Mouse (Mus musculus) forebrain, embryonic 15.5 days (tissue): ENCODE data around the gene Pdcd2l. TPM values are rescaled to one million over a fixed set of nuclear protein-coding genes. Genes with fewer than 3 reads are reported as not detected.

Experiments
- ATAC-seq: fragments of 200-750 bp; cut with Nextera tagmentation; replicated peaks from 2 replicates; pipeline ENCODE4 v1.8.0; 2017; ENCODE audit warnings: mild to moderate bottlenecking, moderate TSS enrichment, moderate library complexity
- H3K27ac ChIP-seq: fragments of 300-500 bp; sonication (generic); replicated peaks from 2 replicates; pipeline ENCODE4 v1.5.1; 2015; ENCODE audit warnings: mild to moderate bottlenecking, inconsistent platforms
- H3K27me3 ChIP-seq: fragments of 300-500 bp; sonication (generic); 2 replicates; pipeline ENCODE4 v1.6.1; 2015; ENCODE audit warnings: inconsistent platforms
- H3K36me3 ChIP-seq: fragments of 300-500 bp; sonication (generic); 2 replicates; pipeline ENCODE4 v1.6.1; 2015; ENCODE audit warnings: mild to moderate bottlenecking, inconsistent platforms
- H3K4me1 ChIP-seq: fragments of 300-500 bp; sonication (generic); 2 replicates; pipeline ENCODE4 v1.6.1; 2015; ENCODE audit warnings: inconsistent platforms
- H3K4me2 ChIP-seq: fragments of 300-500 bp; sonication (generic); replicated peaks from 2 replicates; pipeline ENCODE4 v1.6.1; 2015; ENCODE audit warnings: mild to moderate bottlenecking, inconsistent platforms
- H3K4me3 ChIP-seq: fragments of 300-500 bp; sonication (generic); 2 replicates; pipeline ENCODE4 v1.5.1; 2015; ENCODE audit warnings: mild to moderate bottlenecking, inconsistent platforms
- H3K9ac ChIP-seq: fragments of 300-500 bp; sonication (generic); replicated peaks from 2 replicates; pipeline ENCODE4 v1.6.1; 2015; ENCODE audit warnings: mild to moderate bottlenecking, inconsistent platforms
- H3K9me3 ChIP-seq: fragments of 300-500 bp; sonication (generic); 2 replicates; pipeline ENCODE4 v1.6.1; 2016; ENCODE audit warnings: inconsistent platforms
- WGBS: fragments of 180-500 bp; shearing (Covaris S2); methylation state at CpG from one replicate; pipeline ENCODE4 v1.1.7; 2015; ENCODE audit warnings: mixed read lengths; 5-methylcytosine and 5-hydroxymethylcytosine counted together
- polyA plus RNA-seq: library from polyadenylated mRNA; unstranded; fragments of >200 nt; fragmentation: Nextera tagmentation; extraction: Ambion mirVana; gene quantifications from 2 replicates; pipeline ENCODE4 v1.2.1, GENCODE M21; 2015

Gene Pdcd2l
- polyA plus RNA-seq, 1 experiment from 2014 or later, result 78.1 TPM

- peak overlapping the region; percentile 88 for H3K27ac ChIP-seq
- peak overlapping the region; percentile 61 for H3K4me2 ChIP-seq
- peak overlapping the region; percentile 88 for H3K4me3 ChIP-seq
- H3K9me3 ChIP-seq, result no peaks in the 10 kb centered on the region
- 9% methylated on average over 30 of the region's 30 CpGs for WGBS
- peak overlapping the region; percentile 98 for H3K9ac ChIP-seq
- peaks cover 14% of the 10 kb centered on the region for H3K4me1 ChIP-seq
- ATAC-seq, result peak; percentile 96
- no peaks in the 10 kb centered on the region for H3K27me3 ChIP-seq
- H3K36me3 ChIP-seq, result peaks cover 15% of the 10 kb centered on the region
Measured at GRCm38 (mm10) chr7:34168470-34169251, 27.8 kb downstream of the Pdcd2l start.

DNA sequence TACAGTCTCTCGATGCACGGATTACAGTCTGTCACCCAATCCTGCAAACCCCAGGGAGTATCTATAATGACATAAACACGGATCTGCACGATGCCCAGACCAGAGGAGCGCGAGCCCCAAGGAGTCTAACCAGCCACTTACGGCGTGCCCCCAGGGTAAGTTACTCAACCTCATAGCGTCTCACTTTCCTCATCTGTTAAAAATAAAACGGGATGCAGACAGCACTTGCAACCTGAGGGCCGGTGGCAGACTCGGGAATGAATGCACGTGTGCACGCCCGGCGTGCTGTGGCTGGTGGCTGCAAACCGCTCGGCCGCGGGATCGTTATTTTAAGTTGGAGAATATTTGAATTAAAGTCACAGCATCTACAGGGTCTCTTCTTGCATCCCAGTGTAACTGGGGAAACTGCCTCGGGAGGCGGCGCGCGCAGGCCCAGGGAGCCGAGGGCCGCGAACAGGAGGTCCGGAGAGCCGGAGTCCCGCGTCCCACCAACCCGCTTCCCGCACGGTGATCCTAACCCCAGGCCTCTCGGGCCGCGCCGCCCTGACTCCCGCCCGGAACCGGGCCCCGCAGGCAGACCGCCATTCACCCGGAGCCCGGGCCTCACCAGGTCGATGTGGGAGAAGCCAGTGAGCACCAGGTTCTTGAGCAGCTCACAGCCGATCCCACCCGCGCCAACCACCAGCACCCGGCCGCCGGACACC, 28.5 kb downstream of the Pdcd2l start:
- Histone ChIP-seq H3K27ac (peak overlapping the region; percentile 88), H3K9ac (peak overlapping the region; percentile 98), H3K4me3 (peak overlapping the region; percentile 88), H3K36me3 (peaks cover 23% of the 10 kb centered on the region), H3K9me3 (no peaks in the 10 kb centered on the region), H3K4me2 (peak overlapping the region; percentile 61), H3K4me1 (peaks cover 14% of the 10 kb centered on the region), H3K27me3 (no peaks in the 10 kb centered on the region)
- peak; percentile 86 for ATAC-seq
- WGBS, result under 1% methylated on average over 54 of the region's 54 CpGs

DNA sequence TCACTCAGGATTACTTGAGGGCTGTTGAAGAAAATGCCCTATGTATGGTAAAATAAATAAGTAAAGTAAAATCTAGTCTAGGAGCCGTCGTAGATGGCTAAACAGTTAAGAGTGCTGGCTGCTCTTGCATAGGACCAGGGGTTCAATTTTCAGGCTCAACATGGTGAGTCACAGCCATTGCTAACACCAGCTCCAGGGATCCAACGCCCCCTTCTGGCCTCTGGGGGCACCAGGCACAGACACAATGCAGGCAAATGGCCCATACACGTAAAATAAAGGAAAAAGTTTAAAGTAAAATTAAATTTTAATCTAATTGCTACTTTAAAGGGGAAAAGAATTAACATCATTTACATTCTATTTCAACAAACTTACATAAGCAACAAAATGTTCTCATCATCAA, 29.6 kb downstream of the Pdcd2l start:
- Histone ChIP-seq H3K27me3 (no peaks in the 10 kb centered on the region), H3K36me3 (peaks cover 33% of the 10 kb centered on the region), H3K9me3 (no peaks in the 10 kb centered on the region), H3K4me1 (peaks cover 14% of the 10 kb centered on the region), H3K9ac (no peak overlapping the region), H3K27ac (no peak overlapping the region), H3K4me3 (no peak overlapping the region), H3K4me2 (0 out of 2 replicates have a peak overlapping the region, but pooled peaks have one; percentile 23)
- WGBS, result 54% methylated on average over 4 of the region's 4 CpGs
- ATAC-seq, result no peak

GRCm38 (mm10) chr7:34165999-34166398, 30.5 kb downstream of the Pdcd2l start:
- Histone ChIP-seq H3K36me3 (peaks cover 42% of the 10 kb centered on the region), H3K9ac (no peak overlapping the region), H3K4me3 (no peak overlapping the region), H3K27ac (no peak overlapping the region), H3K4me1 (peaks cover 14% of the 10 kb centered on the region), H3K9me3 (no peaks in the 10 kb centered on the region), H3K4me2 (no peak overlapping the region), H3K27me3 (no peaks in the 10 kb centered on the region)
- ATAC-seq, result no peak
- 87% methylated on average over 3 of the region's 3 CpGs for WGBS

DNA sequence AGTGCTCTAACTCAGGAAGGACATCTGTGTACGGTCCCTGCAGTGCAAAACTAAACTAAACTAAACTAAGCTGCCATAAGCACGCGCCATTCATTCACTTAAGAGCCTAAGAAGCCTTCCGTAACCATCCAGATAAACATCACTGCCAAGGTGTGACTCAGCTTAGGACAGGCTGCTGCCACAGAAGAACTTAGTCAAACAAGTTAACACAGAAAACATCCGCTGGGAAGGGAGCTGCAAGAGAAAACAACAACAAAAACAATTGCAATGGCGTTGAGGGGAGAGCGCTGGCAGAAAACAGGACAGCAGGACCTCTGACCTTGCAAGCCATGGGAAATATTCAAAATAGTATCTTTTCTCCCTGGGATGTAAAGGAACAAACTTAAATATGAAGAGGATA, 31.8 kb downstream of the Pdcd2l start:
- WGBS, result 94% methylated on average over 7 of the region's 7 CpGs
- Histone ChIP-seq H3K36me3 (peaks cover 53% of the 10 kb centered on the region), H3K27me3 (no peaks in the 10 kb centered on the region), H3K27ac (no peak overlapping the region), H3K9ac (no peak overlapping the region), H3K4me2 (no peak overlapping the region), H3K4me3 (no peak overlapping the region), H3K9me3 (no peaks in the 10 kb centered on the region), H3K4me1 (peaks cover 14% of the 10 kb centered on the region)
- no peak for ATAC-seq

GRCm38 (mm10) chr7:34159167-34159566, 37.3 kb downstream of the Pdcd2l start:
- Histone ChIP-seq H3K9ac (no peak overlapping the region), H3K9me3 (no peaks in the 10 kb centered on the region), H3K36me3 (peaks cover 92% of the 10 kb centered on the region), H3K27me3 (no peaks in the 10 kb centered on the region), H3K27ac (no peak overlapping the region), H3K4me3 (no peak overlapping the region), H3K4me2 (no peak overlapping the region), H3K4me1 (no peaks in the 10 kb centered on the region)
- ATAC-seq, result no peak
- WGBS, result 93% methylated on average over 3 of the region's 3 CpGs

- Histone ChIP-seq H3K9ac (no peak overlapping the region), H3K27me3 (no peaks in the 10 kb centered on the region), H3K36me3 (peaks cover 93% of the 10 kb centered on the region), H3K4me2 (no peak overlapping the region), H3K4me1 (no peaks in the 10 kb centered on the region), H3K27ac (no peak overlapping the region), H3K9me3 (no peaks in the 10 kb centered on the region), H3K4me3 (no peak overlapping the region)
- no peak for ATAC-seq
- WGBS, result 97% methylated on average over 3 of the region's 3 CpGs
Measured at GRCm38 (mm10) chr7:34157994-34158393, 38.5 kb downstream of the Pdcd2l start.

- no peak overlapping the region for H3K9ac ChIP-seq
- no peak overlapping the region for H3K4me2 ChIP-seq
Measured at GRCm38 (mm10) chr7:34147193-34147592, 49.3 kb downstream of the Pdcd2l start.

DNA sequence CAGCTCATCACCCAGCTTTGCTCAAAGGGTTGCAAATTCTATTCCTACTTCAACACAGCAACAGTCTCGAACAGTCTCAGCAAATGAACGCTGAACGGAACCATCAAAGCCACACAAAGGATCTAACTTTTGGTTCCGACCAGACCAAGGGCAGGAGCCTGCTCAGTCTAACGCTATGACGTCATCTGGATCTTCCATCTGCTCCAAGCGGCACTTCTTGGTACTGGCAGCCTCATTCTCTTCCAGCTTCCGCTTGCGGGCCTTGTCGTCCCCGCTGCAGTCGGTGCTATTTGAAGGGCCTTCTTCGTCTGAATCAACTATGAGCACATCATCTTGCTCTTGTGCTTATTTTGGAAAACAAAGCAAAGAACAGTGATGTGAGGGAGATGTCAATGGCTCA, 55.3 kb downstream of the Pdcd2l start:
- no peaks in the 10 kb centered on the region for H3K4me1 ChIP-seq
- H3K9ac ChIP-seq, result no peak overlapping the region
- H3K9me3 ChIP-seq, result no peaks in the 10 kb centered on the region
- H3K27ac ChIP-seq, result no peak overlapping the region
- WGBS, result 96% methylated on average over 13 of the region's 13 CpGs
- no peak overlapping the region for H3K4me3 ChIP-seq
- no peak overlapping the region for H3K4me2 ChIP-seq
- peaks cover 61% of the 10 kb centered on the region for H3K36me3 ChIP-seq
- no peak for ATAC-seq
- H3K27me3 ChIP-seq, result no peaks in the 10 kb centered on the region

More at GRCm38 (mm10) chr7:34147193-34147592, 49.3 kb downstream of the Pdcd2l start:
- WGBS, result 92% methylated on average over 4 of the region's 4 CpGs
- ATAC-seq, result no peak
- no peaks in the 10 kb centered on the region for H3K4me1 ChIP-seq
- peaks cover 96% of the 10 kb centered on the region for H3K36me3 ChIP-seq
- 0 out of 2 replicates have a peak, but pooled peaks cover 3% of the 10 kb centered on the region for H3K9me3 ChIP-seq
- no peak overlapping the region for H3K4me3 ChIP-seq
- H3K27ac ChIP-seq, result no peak overlapping the region
- no peaks in the 10 kb centered on the region for H3K27me3 ChIP-seq

DNA sequence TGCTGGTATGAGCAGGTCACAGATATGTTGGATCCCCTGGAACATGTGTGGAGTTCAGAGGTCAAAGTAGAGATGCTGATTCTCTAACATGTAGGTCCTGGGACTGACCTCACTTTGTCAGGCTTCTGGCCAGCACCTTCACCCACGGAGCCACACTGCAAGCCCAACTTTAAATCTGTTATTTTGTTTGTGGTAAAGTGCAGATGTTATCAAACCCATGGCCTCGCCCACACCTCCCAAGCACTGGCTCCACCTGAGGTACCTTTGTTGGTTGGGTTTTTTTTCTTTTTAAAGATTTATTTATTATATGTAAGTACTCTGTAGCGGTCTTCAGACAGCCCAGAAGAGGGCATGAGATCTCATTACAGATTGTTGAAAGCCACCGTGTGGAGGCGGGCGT, 57.0 kb downstream of the Pdcd2l start:
- Histone ChIP-seq H3K9me3 (no peaks in the 10 kb centered on the region), H3K9ac (no peak overlapping the region), H3K27me3 (no peaks in the 10 kb centered on the region), H3K4me2 (no peak overlapping the region), H3K4me1 (no peaks in the 10 kb centered on the region), H3K36me3 (peaks cover 46% of the 10 kb centered on the region), H3K4me3 (no peak overlapping the region), H3K27ac (no peak overlapping the region)
- 91% methylated on average over 6 of the region's 6 CpGs for WGBS
- ATAC-seq, result no peak
